In the genomic region with DNA sequence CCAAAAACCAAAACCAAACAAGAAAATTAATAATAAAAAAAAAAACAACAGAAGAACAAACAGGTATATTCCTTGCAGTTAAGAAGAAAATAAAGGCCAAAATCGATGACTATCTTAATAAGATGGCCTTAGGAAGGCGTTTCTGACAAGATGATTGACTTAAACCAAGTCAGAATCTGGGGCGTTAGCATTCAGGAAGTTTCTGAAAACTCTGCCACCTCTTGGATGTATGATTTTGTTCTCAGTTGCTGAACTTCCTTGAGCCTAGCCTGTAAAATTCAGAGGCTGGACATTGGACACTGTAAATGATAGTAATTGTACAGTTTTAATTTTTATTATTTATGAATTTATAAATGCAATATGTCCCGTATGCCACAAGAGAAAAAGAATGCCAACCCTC, we compare ENCODE assay signal across 8 mouse cellular contexts. TPM values are rescaled to one million over a fixed set of nuclear protein-coding genes. Genes with fewer than 3 reads are reported as not detected.
A peak's percentile ranks its signal among the peaks of the same experiment; 100 is the strongest.
DNase-seq lines count a peak whose midpoint lies in the region; ATAC-seq and TF ChIP-seq lines count a peak whose summit lies in the region.

No protein-coding gene starts in this region.

- intact Hi-C loops in left cerebral cortex, postnatal 14 days (cut with DNase I), result no loop called here

- H3K4me1 ChIP-seq in forebrain, embryonic 16.5 days (replicated peaks; ENCODE audit: control insufficient read depth, insufficient read depth, low read length), result peaks cover 21% of the 10 kb centered on the region
- peaks cover 22% of the 10 kb centered on the region for H3K4me1 ChIP-seq in liver, postnatal 0 days (ENCODE audit: insufficient read depth)

- no peak for TF ChIP-seq CTCF in liver, postnatal 0 days (IDR thresholded peaks at IDR 0.05; ENCODE audit: low read depth)

- ATAC-seq in forebrain, embryonic 16.5 days, result no peak
- no peak for ATAC-seq in liver, postnatal 0 days

- 59% methylated on average over 4 of the region's 4 CpGs for WGBS in forebrain, embryonic 16.5 days
- WGBS in liver, postnatal 0 days (ENCODE audit: insufficient replicate concordance), result 47% methylated on average over 4 of the region's 4 CpGs

- no peak for TF ChIP-seq EP300 in liver, postnatal 0 days (IDR thresholded peaks at IDR 0.05; ENCODE audit: low read depth)

- peak overlapping the region; percentile 99; the same call in 1 of the 2 replicates for H3K4me3 ChIP-seq in forebrain, embryonic 16.5 days (replicated peaks; ENCODE audit: low read length)
- peak overlapping the region; percentile 98; the same call in 1 of the 2 replicates for H3K4me3 ChIP-seq in liver, postnatal 0 days (ENCODE audit: low read depth, low read length)

- peak overlapping the region; percentile 100 for H3K9ac ChIP-seq in forebrain, embryonic 16.5 days (replicated peaks; ENCODE audit: low read depth, low read length)
- no peak overlapping the region for H3K9ac ChIP-seq in liver, postnatal 0 days (replicated peaks)

- H3K4me2 ChIP-seq in forebrain, embryonic 16.5 days (ENCODE audit: low read length), result peak overlapping the region; percentile 63
- H3K4me2 ChIP-seq in liver, postnatal 0 days (ENCODE audit: low read depth, low read length), result peak overlapping the region; percentile 81

- H3K27ac ChIP-seq in forebrain, embryonic 16.5 days (ENCODE audit: low read length), result no peak overlapping the region; the same call in 1 of the 2 replicates
- H3K27ac ChIP-seq in liver, postnatal 0 days (ENCODE audit: low read depth), result no peak overlapping the region

- no peaks in the 10 kb centered on the region for H3K27me3 ChIP-seq in forebrain, embryonic 16.5 days (replicated peaks; ENCODE audit: control insufficient read depth, insufficient read depth, low read length)
- H3K27me3 ChIP-seq in liver, postnatal 0 days (ENCODE audit: insufficient read depth, low read length), result no peaks in the 10 kb centered on the region

- H3K9me3 ChIP-seq in forebrain, embryonic 16.5 days (ENCODE audit: control insufficient read depth, low read length), result no peaks in the 10 kb centered on the region
- H3K9me3 ChIP-seq in liver, postnatal 0 days (ENCODE audit: low read length), result no peaks in the 10 kb centered on the region

- DNase-seq in embryo, embryonic 11 days, result peak; percentile 22
- no peak for DNase-seq in embryo, embryonic 10 days (ENCODE audit: low spot score)
- peak; percentile 70 for DNase-seq in 416B (ENCODE audit: low read depth)
- no peak for DNase-seq in liver, postnatal 0 days
- no peak for DNase-seq in urinary bladder, postnatal 14 days (ENCODE audit: low spot score)
- DNase-seq in left cerebral cortex, postnatal 14 days (ENCODE audit: low spot score in 2 of 2), result no peak
- no peak for DNase-seq in urinary bladder, adult 18-20 months (ENCODE audit: low spot score in 2 of 2)

- no peaks in the 10 kb centered on the region; the same call in 1 of the 2 replicates for H3K36me3 ChIP-seq in forebrain, embryonic 16.5 days (ENCODE audit: control insufficient read depth, insufficient read depth)
- no peaks in the 10 kb centered on the region for H3K36me3 ChIP-seq in liver, postnatal 0 days (replicated peaks; ENCODE audit: insufficient read depth, low read length)

RNA-seq across cellular contexts. Expression of gene Rbbp6, which starts 3.3 kb away (rescaled TPM):
- polyA plus RNA-seq in forebrain, embryonic 16.5 days (2015; fragmentation: Nextera tagmentation; extraction: Ambion mirVana), result 26.9 and 28.2 TPM in 2 replicates
- polyA plus RNA-seq in liver, postnatal 0 days (2015; fragmentation: Nextera tagmentation; extraction: Ambion mirVana), result 7.8 and 8.7 TPM in 2 replicates
- 10 to 100 TPM; 62.2 to 62.9 TPM for total RNA-seq in left cerebral cortex, postnatal 14 days (2021)

Comparison
In these comparisons a context has a peak if more than half of its experiments do, and no peak if none do; other contexts are left out.
1. DNase-seq: peak in embryo, embryonic 11 days (single experiment) and 416B (single experiment); none in embryo, embryonic 10 days (single experiment), liver, postnatal 0 days (single experiment), urinary bladder, postnatal 14 days (single experiment), left cerebral cortex, postnatal 14 days (0 of 2) and urinary bladder, adult 18-20 months (0 of 2).